Mouse (Mus musculus) kidney, embryonic 14.5 days (tissue): Measurements from ENCODE around the gene Bmf. TPM values are rescaled to one million over a fixed set of nuclear protein-coding genes. Genes with fewer than 3 reads are reported as not detected.

ENCODE experiments used
- ATAC-seq: fragments of 200-750 bp; cut with Nextera tagmentation; 2 replicates; pipeline ENCODE4 v1.8.0; 2017; ENCODE audit warnings: moderate number of reproducible peaks, mild to moderate bottlenecking, moderate TSS enrichment, moderate library complexity; ENCODE audit not compliant: low FRiP score, low TSS enrichment
- H3K27ac ChIP-seq: fragments of 300-500 bp; sonication (generic); 2 replicates; pipeline ENCODE4 v1.5.1; 2014; ENCODE audit warnings: low read depth, mild to moderate bottlenecking, low read length, moderate library complexity, mixed read lengths
- H3K27me3 ChIP-seq: fragments of 300-500 bp; sonication (generic); 2 replicates; pipeline ENCODE4 v1.6.1; 2014; ENCODE audit warnings: mild to moderate bottlenecking, low read length; ENCODE audit not compliant: control insufficient read depth, insufficient read depth
- H3K36me3 ChIP-seq: fragments of 300-500 bp; sonication (generic); 2 replicates; pipeline ENCODE4 v1.6.1; 2014; ENCODE audit warnings: low read length, mixed read lengths; ENCODE audit not compliant: control insufficient read depth, insufficient read depth
- H3K4me1 ChIP-seq: fragments of 300-500 bp; sonication (generic); 2 replicates; pipeline ENCODE4 v1.6.1; 2014; ENCODE audit warnings: low read length, mixed read lengths; ENCODE audit not compliant: control insufficient read depth, insufficient read depth
- H3K4me2 ChIP-seq: fragments of 300-500 bp; sonication (generic); replicated peaks from 2 replicates; pipeline ENCODE4 v1.6.1; 2014; ENCODE audit warnings: low read depth, mild to moderate bottlenecking, low read length
- H3K4me3 ChIP-seq: fragments of 300-500 bp; sonication (generic); 2 replicates; pipeline ENCODE4 v1.5.1; 2014; ENCODE audit warnings: mild to moderate bottlenecking, low read length
- H3K9ac ChIP-seq: fragments of 300-500 bp; sonication (generic); 2 replicates; pipeline ENCODE4 v1.6.1; 2014; ENCODE audit warnings: low read depth, mild to moderate bottlenecking, low read length, moderate library complexity
- H3K9me3 ChIP-seq: fragments of 300-500 bp; sonication (generic); 2 replicates; pipeline ENCODE4 v1.6.1; 2016; ENCODE audit warnings: low read length; ENCODE audit not compliant: control insufficient read depth
- WGBS: fragments of 180-500 bp; shearing (Covaris S2); extraction: QIAGEN DNeasy Blood & Tissue Kit; methylation state at CpG from one replicate; pipeline ENCODE4 v1.1.7; 2014; 5-methylcytosine and 5-hydroxymethylcytosine counted together
- polyA plus RNA-seq: library from polyadenylated mRNA; unstranded; fragments of >200 nt; fragmentation: Nextera tagmentation; extraction: Ambion mirVana; gene quantifications from 2 replicates; pipeline ENCODE4 v1.2.1, GENCODE M21; 2014

The Bmf gene
- polyA plus RNA-seq, 1 experiment from 2014 or later = 6.0 TPM

DNA sequence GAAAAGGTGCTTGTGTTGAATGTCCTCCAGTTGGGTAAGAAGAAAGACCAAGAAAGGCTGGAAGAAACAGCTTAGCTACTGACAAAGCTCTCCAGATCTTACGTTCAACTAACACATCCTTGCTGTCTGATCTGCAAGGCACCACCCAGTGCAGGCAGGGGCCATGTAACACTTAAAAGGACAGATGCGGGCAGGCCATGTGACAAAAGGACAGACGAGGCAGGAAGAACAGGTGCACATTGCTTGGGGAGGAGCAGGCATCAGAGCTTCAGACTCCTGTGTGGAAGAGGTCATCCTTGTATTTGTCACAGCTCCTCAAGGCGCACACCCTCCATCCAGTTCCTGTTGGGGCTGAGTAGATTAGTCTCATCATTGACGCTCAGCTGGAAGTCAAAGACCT is 66.5 kb downstream of the Bmf start:
- H3K4me3 ChIP-seq = no peak overlapping the region
- ATAC-seq = no peak
- no peaks in the 10 kb centered on the region for H3K27me3 ChIP-seq
- H3K9me3 ChIP-seq = peaks cover 3% of the 10 kb centered on the region; the same call in 1 of the 2 replicates
- H3K9ac ChIP-seq = no peak overlapping the region
- WGBS = 81% methylated on average over 5 of the region's 5 CpGs
- no peak overlapping the region for H3K27ac ChIP-seq
- no peak overlapping the region for H3K4me2 ChIP-seq
- peaks cover 9% of the 10 kb centered on the region for H3K4me1 ChIP-seq
- no peaks in the 10 kb centered on the region for H3K36me3 ChIP-seq

DNA sequence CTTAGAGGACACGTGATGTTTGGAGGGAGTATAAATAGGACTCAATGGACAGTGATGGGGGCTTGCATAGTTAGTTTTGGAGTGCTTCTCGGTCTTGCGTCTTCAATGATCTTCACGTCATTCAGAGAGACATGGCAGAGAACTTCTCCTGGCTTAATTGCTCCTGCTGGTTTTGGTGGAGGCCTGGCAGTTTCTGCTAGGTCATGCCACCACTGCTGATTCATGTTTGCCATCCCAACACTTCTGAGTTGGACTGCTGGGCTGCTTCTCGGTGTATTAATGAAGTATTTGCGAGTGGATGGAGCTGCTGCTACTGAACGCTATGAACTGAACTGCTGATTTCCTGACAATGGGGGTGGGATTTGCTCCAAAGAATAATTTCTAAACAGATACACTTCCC is 68.6 kb downstream of the Bmf start:
- peaks cover 9% of the 10 kb centered on the region for H3K4me1 ChIP-seq
- no peak overlapping the region for H3K4me3 ChIP-seq
- H3K9me3 ChIP-seq = no peaks in the 10 kb centered on the region
- no peaks in the 10 kb centered on the region for H3K27me3 ChIP-seq
- H3K36me3 ChIP-seq = peaks cover 15% of the 10 kb centered on the region
- H3K9ac ChIP-seq = no peak overlapping the region
- no peak overlapping the region for H3K4me2 ChIP-seq
- 95% methylated on average over 7 of the region's 7 CpGs for WGBS
- H3K27ac ChIP-seq = no peak overlapping the region
- ATAC-seq = no peak

DNA sequence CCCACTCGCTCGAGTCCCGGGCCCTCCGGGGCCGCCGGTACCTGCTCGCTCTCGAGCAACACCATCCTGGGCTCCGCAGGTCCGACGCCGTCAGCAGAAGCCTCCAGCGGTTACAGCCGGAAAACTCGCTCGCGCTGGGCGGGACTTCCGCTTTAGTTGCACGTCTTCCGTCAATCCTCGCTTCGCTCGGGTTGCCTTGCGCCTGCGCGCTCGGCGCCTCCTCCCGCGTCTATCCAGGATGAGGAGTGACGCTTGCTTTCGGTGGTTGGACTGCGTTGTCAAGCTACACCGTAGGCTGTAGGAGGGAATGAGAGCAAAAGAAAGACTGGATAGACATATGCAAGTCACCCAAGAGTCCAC is 70.0 kb downstream of the Bmf start, which contains the start of gene Srp14:
TSS of gene Srp14 (minus strand) at position 162 of the 360 bp plus-strand sequence.
- Histone ChIP-seq H3K36me3 (peaks cover 28% of the 10 kb centered on the region), H3K27ac (peak within 1 kb of the TSS; percentile 67; the same call in 1 of the 2 replicates), H3K4me2 (peak within 1 kb of the TSS; percentile 87), H3K27me3 (no peaks in the 10 kb centered on the region), H3K4me1 (peaks cover 9% of the 10 kb centered on the region), H3K9me3 (no peaks in the 10 kb centered on the region), H3K9ac (peak within 1 kb of the TSS; percentile 89), H3K4me3 (peak within 1 kb of the TSS; percentile 77)
- peak; percentile 94 for ATAC-seq
- WGBS = 1% methylated on average over 35 of the region's 35 CpGs

DNA sequence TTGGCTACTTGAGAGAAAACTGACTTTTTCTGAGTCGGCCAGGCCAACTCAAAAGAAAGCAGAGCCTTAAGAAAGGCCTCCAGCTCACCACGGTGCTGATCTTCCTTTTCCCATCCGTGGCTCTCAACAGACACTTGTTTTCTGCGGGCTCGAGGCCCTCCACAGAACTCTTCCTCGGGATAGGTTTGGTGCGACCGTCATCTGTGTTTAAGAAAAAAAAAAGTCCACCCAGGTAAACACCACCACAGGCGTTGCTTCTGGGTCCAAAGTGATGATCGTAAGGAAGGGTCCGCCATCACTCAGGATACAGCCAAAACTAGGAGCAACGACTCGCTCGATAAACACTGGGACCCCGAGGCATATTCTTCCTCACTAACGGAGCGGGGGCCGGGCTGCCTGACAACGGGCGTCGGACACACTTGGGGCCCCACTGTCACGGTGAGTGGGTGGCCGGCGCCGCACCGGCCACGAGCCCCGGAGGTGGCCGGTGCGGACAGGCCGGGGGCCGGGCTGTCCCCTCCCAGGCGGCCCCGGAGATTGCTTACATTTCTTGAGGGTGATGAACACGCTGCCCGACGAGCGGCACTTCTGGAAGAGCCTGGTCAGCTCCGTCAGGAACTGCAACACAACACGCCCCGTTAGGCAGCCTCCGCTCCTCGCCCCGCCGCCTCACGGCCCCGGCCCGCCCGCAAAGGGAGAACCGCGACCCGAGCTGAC is 70.5 kb downstream of the Bmf start:
- H3K9me3 ChIP-seq = no peaks in the 10 kb centered on the region
- ATAC-seq = no peak; the same call in 1 of the 2 replicates
- peaks cover 9% of the 10 kb centered on the region for H3K4me1 ChIP-seq

More for the DNA sequence above, 70.5 kb downstream of the Bmf start:
- H3K4me3 ChIP-seq = peak overlapping the region; percentile 77
- H3K9ac ChIP-seq = peak overlapping the region; percentile 89
- H3K27me3 ChIP-seq = no peaks in the 10 kb centered on the region
- peak overlapping the region; percentile 67; the same call in 1 of the 2 replicates for H3K27ac ChIP-seq
- WGBS = 2% methylated on average over 48 of the region's 52 CpGs
- H3K4me2 ChIP-seq = peak overlapping the region; percentile 87
- H3K36me3 ChIP-seq = peaks cover 34% of the 10 kb centered on the region

Other genes with a start within 250 kb of the Bmf start
- gene Gpr176, start 176.3 kb downstream of the Bmf start, polyA plus RNA-seq = 0.69 and 1.4 TPM in 2 replicates
- gene Eif2ak4, start 161.1 kb downstream of the Bmf start, polyA plus RNA-seq = 9.1 and 14.7 TPM in 2 replicates
- gene Srp14, start 70.0 kb downstream of the Bmf start, polyA plus RNA-seq = 234 and 300 TPM in 2 replicates
- gene Bub1b, start 48.5 kb upstream of the Bmf start, polyA plus RNA-seq = 63.7 and 107 TPM in 2 replicates
- gene Pak6, start 113.6 kb upstream of the Bmf start, polyA plus RNA-seq = 0.54 and 0.90 TPM in 2 replicates
- gene Ankrd63, start 154.3 kb upstream of the Bmf start, polyA plus RNA-seq = 0.24 and 0.65 TPM in 2 replicates
- gene Plcb2, start 178.8 kb upstream of the Bmf start, polyA plus RNA-seq = 1.7 and 1.9 TPM in 2 replicates
- 18.3 and 22.0 TPM in 2 replicates for gene Inafm2, start 196.1 kb upstream of the Bmf start, polyA plus RNA-seq
- gene Ccdc9b, start 213.0 kb upstream of the Bmf start, polyA plus RNA-seq = 0.34 and 0.68 TPM in 2 replicates
- not detected in 2 replicates for gene Phgr1, start 223.1 kb upstream of the Bmf start, polyA plus RNA-seq
- 0.05 TPM in 1 of 2 replicates, not detected in the other for gene Disp2, start 230.0 kb upstream of the Bmf start, polyA plus RNA-seq